Mouse (Mus musculus): ENCODE measurements at regions not wholly inside any gene's neighbourhood (a gene's known extent, or its start where the extent isn't known, plus 50 kb on each side); places are given as distances from the start of the nearest gene placed in this dataset.

DNA sequence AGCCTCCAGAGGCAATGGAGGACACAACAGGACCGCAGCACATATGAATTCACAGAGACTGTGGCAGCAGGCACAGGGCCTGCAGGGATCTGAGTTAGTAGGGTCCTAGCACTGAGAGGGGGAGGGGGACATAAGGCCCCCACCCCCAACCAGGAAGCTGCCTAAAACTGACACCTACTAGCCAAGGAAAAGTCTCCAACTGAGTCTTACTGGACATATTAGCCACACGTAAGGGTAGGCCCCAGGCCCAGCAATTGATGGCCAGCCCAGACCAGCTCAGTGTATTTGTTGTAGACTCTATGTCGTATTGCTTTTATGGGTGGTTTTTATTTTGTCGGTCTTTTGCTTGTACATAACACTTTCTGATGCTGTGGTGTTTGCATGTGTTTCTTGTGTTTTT is 153.4 kb upstream of the Map3k1 start:
- no peak overlapping the region for H3K4me3 ChIP-seq (ENCODE audit: control insufficient read depth, low read depth, low read length)
- no peak for TF ChIP-seq POLR2A (IDR thresholded peaks at IDR 0.05; ENCODE audit: control insufficient read depth, low read depth, low read length)
- TF ChIP-seq CTCF (IDR thresholded peaks at IDR 0.05; ENCODE audit: control insufficient read depth, insufficient read depth, insufficient replicate concordance, low read depth, low read length), result no peak
- no peaks in the 10 kb centered on the region for H3K36me3 ChIP-seq (ENCODE audit: control insufficient read depth, insufficient read depth, low read length)
- no peaks in the 10 kb centered on the region for H3K4me1 ChIP-seq (ENCODE audit: control insufficient read depth, insufficient read depth, low read length)
- no peaks in the 10 kb centered on the region for H3K27me3 ChIP-seq (ENCODE audit: control insufficient read depth, insufficient read depth, low read length)
- no peak overlapping the region for H3K27ac ChIP-seq (ENCODE audit: control insufficient read depth, insufficient read depth, low read depth, low read length)

DNA sequence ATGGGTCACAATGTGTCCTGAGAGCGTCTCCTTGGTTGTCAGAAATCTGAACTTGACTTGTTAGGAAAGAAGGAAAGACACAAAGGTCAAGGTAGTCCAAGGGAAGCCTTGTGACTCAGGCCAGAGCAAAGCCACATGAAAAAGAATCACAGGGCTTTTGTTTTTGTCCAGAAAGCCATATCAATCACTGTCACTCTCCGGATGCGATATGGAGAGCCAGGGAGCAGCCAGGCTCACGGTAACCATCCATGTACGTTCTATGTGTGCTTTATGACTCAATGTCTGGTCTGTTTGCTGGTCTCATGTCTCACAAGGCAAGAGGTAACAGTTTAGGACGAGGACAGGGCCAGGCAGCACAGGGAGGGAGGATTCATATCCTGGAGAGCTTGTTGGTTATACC is 157.3 kb upstream of the Map3k1 start:
- no peak overlapping the region for H3K4me3 ChIP-seq (ENCODE audit: control insufficient read depth, low read depth, low read length)
- H3K4me1 ChIP-seq (ENCODE audit: control insufficient read depth, insufficient read depth, low read length), result no peaks in the 10 kb centered on the region
- no peaks in the 10 kb centered on the region for H3K36me3 ChIP-seq (ENCODE audit: control insufficient read depth, insufficient read depth, low read length)
- TF ChIP-seq CTCF (IDR thresholded peaks at IDR 0.05; ENCODE audit: control insufficient read depth, insufficient read depth, insufficient replicate concordance, low read depth, low read length), result no peak
- no peak for TF ChIP-seq POLR2A (IDR thresholded peaks at IDR 0.05; ENCODE audit: control insufficient read depth, low read depth, low read length)
- no peak overlapping the region for H3K27ac ChIP-seq (ENCODE audit: control insufficient read depth, insufficient read depth, low read depth, low read length)
- H3K27me3 ChIP-seq (ENCODE audit: control insufficient read depth, insufficient read depth, low read length), result no peaks in the 10 kb centered on the region

DNA sequence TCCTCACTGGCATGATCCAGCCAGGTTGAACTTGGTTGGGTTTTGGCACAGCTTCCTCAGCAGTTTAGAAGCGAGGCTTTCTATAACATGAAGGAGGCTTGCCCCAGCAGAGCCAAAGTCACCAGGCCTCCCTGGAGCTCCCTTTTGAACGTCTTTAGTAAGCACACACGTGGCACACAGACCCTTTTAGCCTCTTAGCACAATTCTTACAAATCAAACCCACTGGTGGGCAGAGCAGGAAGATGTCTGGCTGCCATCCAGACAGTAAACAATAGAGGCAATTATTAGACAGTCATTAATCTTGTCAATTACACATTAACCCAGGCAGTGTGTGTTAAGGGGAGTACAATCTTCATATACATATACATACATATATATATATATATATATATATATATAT is 157.8 kb upstream of the Map3k1 start:
- no peaks in the 10 kb centered on the region for H3K27me3 ChIP-seq (ENCODE audit: control insufficient read depth, insufficient read depth, low read length)
- no peaks in the 10 kb centered on the region for H3K36me3 ChIP-seq (ENCODE audit: control insufficient read depth, insufficient read depth, low read length)
- TF ChIP-seq POLR2A (IDR thresholded peaks at IDR 0.05; ENCODE audit: control insufficient read depth, low read depth, low read length) (no peak), CTCF (IDR thresholded peaks at IDR 0.05; ENCODE audit: control insufficient read depth, insufficient read depth, insufficient replicate concordance, low read depth, low read length) (no peak)
- no peak overlapping the region for H3K4me3 ChIP-seq (ENCODE audit: control insufficient read depth, low read depth, low read length)
- H3K4me1 ChIP-seq (ENCODE audit: control insufficient read depth, insufficient read depth, low read length), result no peaks in the 10 kb centered on the region
- H3K27ac ChIP-seq (ENCODE audit: control insufficient read depth, insufficient read depth, low read depth, low read length), result no peak overlapping the region

DNA sequence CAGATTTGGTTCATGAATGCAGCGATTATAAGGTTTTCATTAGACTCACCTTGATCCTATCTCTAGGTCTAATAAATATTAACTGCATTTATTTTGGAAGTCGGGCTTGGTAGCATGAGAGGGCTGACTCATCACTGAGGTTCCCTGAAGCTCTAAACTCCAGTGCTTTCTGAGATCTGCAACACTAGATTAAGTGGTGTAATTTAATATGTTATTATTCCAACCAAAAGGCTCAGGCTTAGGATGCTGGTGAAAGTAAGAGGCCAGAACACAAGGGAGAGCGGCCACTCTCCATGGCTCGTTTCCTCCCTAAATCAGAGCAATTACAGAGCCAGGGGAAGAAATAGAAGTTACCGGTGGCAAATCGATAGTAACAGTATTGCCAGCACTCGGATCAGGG is 159.4 kb upstream of the Map3k1 start:
- H3K27ac ChIP-seq (ENCODE audit: control insufficient read depth, insufficient read depth, low read depth, low read length), result no peak overlapping the region
- no peak overlapping the region for H3K4me3 ChIP-seq (ENCODE audit: control insufficient read depth, low read depth, low read length)
- no peaks in the 10 kb centered on the region for H3K27me3 ChIP-seq (ENCODE audit: control insufficient read depth, insufficient read depth, low read length)
- no peak for TF ChIP-seq POLR2A (IDR thresholded peaks at IDR 0.05; ENCODE audit: control insufficient read depth, low read depth, low read length)
- no peak for TF ChIP-seq CTCF (IDR thresholded peaks at IDR 0.05; ENCODE audit: control insufficient read depth, insufficient read depth, insufficient replicate concordance, low read depth, low read length)
- no peaks in the 10 kb centered on the region for H3K36me3 ChIP-seq (ENCODE audit: control insufficient read depth, insufficient read depth, low read length)
- no peaks in the 10 kb centered on the region for H3K4me1 ChIP-seq (ENCODE audit: control insufficient read depth, insufficient read depth, low read length)

GRCm38 (mm10) chr13:111974282-111974681 is 165.5 kb upstream of the Map3k1 start:
- Histone ChIP-seq H3K4me1 (ENCODE audit: control insufficient read depth, insufficient read depth, low read length) (no peaks in the 10 kb centered on the region; the same call in 1 of the 2 replicates), H3K4me3 (ENCODE audit: control insufficient read depth, low read depth, low read length) (no peak overlapping the region), H3K36me3 (ENCODE audit: control insufficient read depth, insufficient read depth, low read length) (no peaks in the 10 kb centered on the region), H3K27ac (ENCODE audit: control insufficient read depth, insufficient read depth, low read depth, low read length) (no peak overlapping the region), H3K27me3 (ENCODE audit: control insufficient read depth, insufficient read depth, low read length) (no peaks in the 10 kb centered on the region)
- no peak for TF ChIP-seq POLR2A (IDR thresholded peaks at IDR 0.05; ENCODE audit: control insufficient read depth, low read depth, low read length)
- TF ChIP-seq CTCF (IDR thresholded peaks at IDR 0.05; ENCODE audit: control insufficient read depth, insufficient read depth, insufficient replicate concordance, low read depth, low read length), result no peak

GRCm38 (mm10) chr13:111975549-111975948 is 166.8 kb upstream of the Map3k1 start:
- no peaks in the 10 kb centered on the region for H3K27me3 ChIP-seq (ENCODE audit: control insufficient read depth, insufficient read depth, low read length)
- no peak overlapping the region for H3K4me3 ChIP-seq (ENCODE audit: control insufficient read depth, low read depth, low read length)
- H3K4me1 ChIP-seq (ENCODE audit: control insufficient read depth, insufficient read depth, low read length), result peaks cover 6% of the 10 kb centered on the region
- no peak overlapping the region for H3K27ac ChIP-seq (ENCODE audit: control insufficient read depth, insufficient read depth, low read depth, low read length)
- no peaks in the 10 kb centered on the region for H3K36me3 ChIP-seq (ENCODE audit: control insufficient read depth, insufficient read depth, low read length)
- TF ChIP-seq POLR2A (IDR thresholded peaks at IDR 0.05; ENCODE audit: control insufficient read depth, low read depth, low read length) (no peak), CTCF (IDR thresholded peaks at IDR 0.05; ENCODE audit: control insufficient read depth, insufficient read depth, insufficient replicate concordance, low read depth, low read length) (no peak)

DNA sequence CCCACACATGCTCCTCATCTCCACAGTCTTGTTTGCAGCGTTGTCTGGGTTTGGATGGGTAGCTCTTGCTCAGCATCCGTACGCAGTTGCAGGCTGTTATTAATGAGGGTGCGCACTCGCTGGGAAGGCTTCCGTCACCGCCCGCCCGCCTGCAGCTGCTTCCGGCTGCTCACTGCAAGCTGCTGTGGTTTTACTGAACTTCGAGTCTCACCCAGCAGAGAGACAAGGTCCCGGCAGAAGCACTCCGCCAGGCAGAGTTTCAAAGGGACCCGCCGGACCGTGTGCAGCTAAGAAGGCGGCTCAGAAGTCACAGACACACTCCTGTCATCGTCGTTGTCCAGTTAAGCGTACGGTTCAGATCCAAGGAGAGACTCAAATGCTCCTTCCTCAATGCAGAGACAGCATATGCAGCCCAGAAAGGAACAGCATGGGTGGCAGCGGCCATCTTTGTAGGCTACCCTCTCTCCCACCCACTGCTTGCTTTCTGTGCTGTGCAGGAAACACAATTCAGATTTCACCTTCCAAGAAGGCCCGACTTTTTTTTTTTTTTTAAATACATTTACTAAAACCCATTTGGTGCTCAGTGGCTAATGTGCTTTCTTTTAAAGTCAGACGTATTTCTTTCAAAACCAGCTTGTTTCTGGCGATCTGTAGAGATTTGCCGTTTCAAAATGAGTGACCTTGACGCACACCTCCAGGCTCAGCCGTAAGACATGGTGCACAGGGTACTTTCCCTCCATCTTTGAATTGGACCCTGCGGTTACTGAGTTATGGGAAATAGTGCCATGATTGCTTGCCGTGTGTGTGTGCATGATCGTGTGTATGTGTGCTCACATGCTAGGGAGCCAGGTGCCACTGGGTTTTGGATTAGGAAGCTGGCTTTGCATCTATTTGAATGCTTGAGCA is 169.2 kb upstream of the Map3k1 start:
- Histone ChIP-seq H3K36me3 (ENCODE audit: control insufficient read depth, insufficient read depth, low read length) (no peaks in the 10 kb centered on the region), H3K4me3 (ENCODE audit: control insufficient read depth, low read depth, low read length) (peak overlapping the region; percentile 67), H3K27me3 (ENCODE audit: control insufficient read depth, insufficient read depth, low read length) (no peaks in the 10 kb centered on the region), H3K27ac (ENCODE audit: control insufficient read depth, insufficient read depth, low read depth, low read length) (no peak overlapping the region), H3K4me1 (ENCODE audit: control insufficient read depth, insufficient read depth, low read length) (peaks cover 6% of the 10 kb centered on the region)
- TF ChIP-seq CTCF (IDR thresholded peaks at IDR 0.05; ENCODE audit: control insufficient read depth, insufficient read depth, insufficient replicate concordance, low read depth, low read length) (no peak), POLR2A (IDR thresholded peaks at IDR 0.05; ENCODE audit: control insufficient read depth, low read depth, low read length) (no peak)
